Mouse (Mus musculus) kidney, adult 2 months (tissue): ENCODE measurements around the gene Cdh4.

Experiments used
- CTCF ChIP-seq: fragments of 200-500 bp; conservative IDR thresholded peaks from 2 replicates; pipeline ENCODE4 v1.5.1; 2011; ENCODE audit warnings: low read depth, mild to moderate bottlenecking, control low read depth, low read length, moderate library complexity, mixed read lengths; ENCODE audit not compliant: insufficient read depth, insufficient read length
- POLR2A ChIP-seq: fragments of 200-500 bp; IDR thresholded peaks from one replicate; pipeline ENCODE4 v1.6.1; 2011; ENCODE audit warnings: low read depth, low read length, control low read depth

DNA sequence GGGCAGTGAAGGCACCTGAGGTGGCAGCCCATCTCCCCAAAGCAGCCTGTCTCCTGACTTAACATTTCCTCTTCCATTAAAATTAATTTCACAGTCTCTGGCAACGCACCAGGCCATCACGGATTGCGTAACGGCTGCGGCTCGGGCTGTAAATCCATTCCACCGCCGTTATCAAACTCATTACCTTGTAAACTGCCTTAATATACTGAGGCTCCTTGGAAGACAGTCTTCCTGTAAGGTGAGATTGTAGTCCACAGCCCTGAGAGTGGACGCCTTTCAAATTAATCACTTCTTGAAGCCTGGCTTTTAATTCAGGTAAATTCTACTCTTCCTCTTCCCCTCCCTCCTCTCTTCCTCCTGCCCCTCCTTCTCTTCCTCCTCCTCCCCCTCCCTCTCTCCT is 74.3 kb downstream of the Cdh4 start:
- TF ChIP-seq CTCF: no peak
- no peak for TF ChIP-seq POLR2A
